Mouse (Mus musculus): ENCODE measurements around the gene AI854703. TPM values are rescaled to one million over a fixed set of nuclear protein-coding genes. Genes with fewer than 3 reads are reported as not detected.

Gene AI854703
- polyA plus RNA-seq, 1 experiment from 2014 or later = 7.1 TPM

GRCm38 (mm10) chr6:48623460-48623859 is 3.1 kb upstream of the AI854703 start:
- H3K4me2 ChIP-seq (ENCODE audit: low read length) = no peak overlapping the region
- peaks cover 16% of the 10 kb centered on the region for H3K36me3 ChIP-seq (ENCODE audit: insufficient read depth, low read length)
- ATAC-seq (replicated peaks; ENCODE audit: low FRiP score, low read depth) = no peak
- H3K9ac ChIP-seq (ENCODE audit: low read depth, low read length) = no peak overlapping the region
- H3K4me3 ChIP-seq (replicated peaks; ENCODE audit: low read depth, low read length) = no peak overlapping the region
- TF ChIP-seq CTCF (IDR thresholded peaks at IDR 0.05; ENCODE audit: low read depth) = peak; percentile 32; the same call in 1 of the 2 replicates
- peaks cover 7% of the 10 kb centered on the region; the same call in 1 of the 2 replicates for H3K4me1 ChIP-seq (replicated peaks; ENCODE audit: insufficient read depth, low read length)
- H3K27me3 ChIP-seq (ENCODE audit: insufficient read depth, low read length) = no peaks in the 10 kb centered on the region
- no peak overlapping the region for H3K27ac ChIP-seq
- DNase-seq (ENCODE audit: low spot score) = no peak
- WGBS = 38% methylated on average over 1 of the region's 1 CpGs
- H3K9me3 ChIP-seq (replicated peaks; ENCODE audit: low read length) = no peaks in the 10 kb centered on the region

GRCm38 (mm10) chr6:48626984-48627383 is 420 bp downstream of the AI854703 start:
- peak; percentile 73 for DNase-seq (ENCODE audit: low spot score)
- TF ChIP-seq CTCF (IDR thresholded peaks at IDR 0.05; ENCODE audit: low read depth) = peak; percentile 29; the same call in 1 of the 2 replicates
- Histone ChIP-seq H3K9me3 (replicated peaks; ENCODE audit: low read length) (no peaks in the 10 kb centered on the region), H3K4me3 (replicated peaks; ENCODE audit: low read depth, low read length) (peak overlapping the region; percentile 43), H3K27me3 (ENCODE audit: insufficient read depth, low read length) (no peaks in the 10 kb centered on the region), H3K4me1 (replicated peaks; ENCODE audit: insufficient read depth, low read length) (peaks cover 15% of the 10 kb centered on the region; the same call in 1 of the 2 replicates), H3K9ac (ENCODE audit: low read depth, low read length) (peak overlapping the region; percentile 47; the same call in 1 of the 2 replicates), H3K4me2 (ENCODE audit: low read length) (peak overlapping the region; percentile 85), H3K36me3 (ENCODE audit: insufficient read depth, low read length) (no peaks in the 10 kb centered on the region), H3K27ac (peak overlapping the region; percentile 85)
- ATAC-seq (replicated peaks; ENCODE audit: low FRiP score, low read depth) = 0 out of 2 replicates have a peak, but pooled peaks have one; percentile 27
- under 1% methylated on average over 32 of the region's 32 CpGs for WGBS

- H3K36me3 ChIP-seq (ENCODE audit: insufficient read depth, low read length) = no peaks in the 10 kb centered on the region
- H3K9ac ChIP-seq (ENCODE audit: low read depth, low read length) = peak overlapping the region; percentile 47; the same call in 1 of the 2 replicates
- WGBS = 3% methylated on average over 7 of the region's 7 CpGs
- H3K9me3 ChIP-seq (replicated peaks; ENCODE audit: low read length) = no peaks in the 10 kb centered on the region
- H3K4me2 ChIP-seq (ENCODE audit: low read length) = peak overlapping the region; percentile 85
- no peak for DNase-seq (ENCODE audit: low spot score)
- H3K4me3 ChIP-seq (replicated peaks; ENCODE audit: low read depth, low read length) = peak overlapping the region; percentile 43
- no peaks in the 10 kb centered on the region for H3K27me3 ChIP-seq (ENCODE audit: insufficient read depth, low read length)
- H3K27ac ChIP-seq = peak overlapping the region; percentile 85
- H3K4me1 ChIP-seq (replicated peaks; ENCODE audit: insufficient read depth, low read length) = peaks cover 15% of the 10 kb centered on the region; the same call in 1 of the 2 replicates
- ATAC-seq (replicated peaks; ENCODE audit: low FRiP score, low read depth) = no peak
- TF ChIP-seq CTCF (IDR thresholded peaks at IDR 0.05; ENCODE audit: low read depth) = no peak
These were observed 954 bp downstream of the AI854703 start for GRCm38 (mm10) chr6:48627511-48627924.

GRCm38 (mm10) chr6:48628377-48628776 is 1.8 kb downstream of the AI854703 start:
- Histone ChIP-seq H3K4me1 (replicated peaks; ENCODE audit: insufficient read depth, low read length) (peaks cover 15% of the 10 kb centered on the region; the same call in 1 of the 2 replicates), H3K9me3 (replicated peaks; ENCODE audit: low read length) (no peaks in the 10 kb centered on the region), H3K4me3 (replicated peaks; ENCODE audit: low read depth, low read length) (no peak overlapping the region), H3K9ac (ENCODE audit: low read depth, low read length) (no peak overlapping the region), H3K27ac (peak overlapping the region; percentile 85), H3K27me3 (ENCODE audit: insufficient read depth, low read length) (no peaks in the 10 kb centered on the region), H3K36me3 (ENCODE audit: insufficient read depth, low read length) (no peaks in the 10 kb centered on the region), H3K4me2 (ENCODE audit: low read length) (no peak overlapping the region)
- peak; percentile 80 for ATAC-seq (replicated peaks; ENCODE audit: low FRiP score, low read depth)
- peak; percentile 46 for DNase-seq (ENCODE audit: low spot score)
- WGBS = 54% methylated on average over 3 of the region's 3 CpGs
- TF ChIP-seq CTCF (IDR thresholded peaks at IDR 0.05; ENCODE audit: low read depth) = no peak

- H3K27me3 ChIP-seq (ENCODE audit: insufficient read depth, low read length) = no peaks in the 10 kb centered on the region
- no peaks in the 10 kb centered on the region for H3K36me3 ChIP-seq (ENCODE audit: insufficient read depth, low read length)
- 10% methylated on average over 54 of the region's 54 CpGs for WGBS
- DNase-seq (ENCODE audit: low spot score) = peak; percentile 16
- peak overlapping the region; percentile 62 for H3K4me2 ChIP-seq (ENCODE audit: low read length)
- peak overlapping the region; percentile 21 for H3K4me3 ChIP-seq (replicated peaks; ENCODE audit: low read depth, low read length)
- peak overlapping the region; percentile 41; the same call in 1 of the 2 replicates for H3K9ac ChIP-seq (ENCODE audit: low read depth, low read length)
- no peaks in the 10 kb centered on the region for H3K9me3 ChIP-seq (replicated peaks; ENCODE audit: low read length)
- peaks cover 15% of the 10 kb centered on the region; the same call in 1 of the 2 replicates for H3K4me1 ChIP-seq (replicated peaks; ENCODE audit: insufficient read depth, low read length)
- peak; percentile 26 for ATAC-seq (replicated peaks; ENCODE audit: low FRiP score, low read depth)
- peak overlapping the region; percentile 85 for H3K27ac ChIP-seq
- TF ChIP-seq CTCF (IDR thresholded peaks at IDR 0.05; ENCODE audit: low read depth) = no peak
These were observed 2.5 kb downstream of the AI854703 start for GRCm38 (mm10) chr6:48628808-48629660.

GRCm38 (mm10) chr6:48629661-48630034 is 3.1 kb downstream of the AI854703 start:
- H3K27ac ChIP-seq = peak overlapping the region; percentile 85
- H3K4me2 ChIP-seq (ENCODE audit: low read length) = peak overlapping the region; percentile 62
- H3K4me1 ChIP-seq (replicated peaks; ENCODE audit: insufficient read depth, low read length) = peaks cover 15% of the 10 kb centered on the region; the same call in 1 of the 2 replicates
- DNase-seq (ENCODE audit: low spot score) (peak; percentile 22), ATAC-seq (replicated peaks; ENCODE audit: low FRiP score, low read depth) (peak; percentile 25; the same call in 1 of the 2 replicates)
- peak overlapping the region; percentile 21 for H3K4me3 ChIP-seq (replicated peaks; ENCODE audit: low read depth, low read length)
- H3K27me3 ChIP-seq (ENCODE audit: insufficient read depth, low read length) = no peaks in the 10 kb centered on the region
- 20% methylated on average over 13 of the region's 13 CpGs for WGBS
- H3K9ac ChIP-seq (ENCODE audit: low read depth, low read length) = peak overlapping the region; percentile 41; the same call in 1 of the 2 replicates
- no peaks in the 10 kb centered on the region for H3K36me3 ChIP-seq (ENCODE audit: insufficient read depth, low read length)
- H3K9me3 ChIP-seq (replicated peaks; ENCODE audit: low read length) = no peaks in the 10 kb centered on the region
- TF ChIP-seq CTCF (IDR thresholded peaks at IDR 0.05; ENCODE audit: low read depth) = no peak
